14 mouse cellular contexts compared by ENCODE assay signal in the genomic region with DNA sequence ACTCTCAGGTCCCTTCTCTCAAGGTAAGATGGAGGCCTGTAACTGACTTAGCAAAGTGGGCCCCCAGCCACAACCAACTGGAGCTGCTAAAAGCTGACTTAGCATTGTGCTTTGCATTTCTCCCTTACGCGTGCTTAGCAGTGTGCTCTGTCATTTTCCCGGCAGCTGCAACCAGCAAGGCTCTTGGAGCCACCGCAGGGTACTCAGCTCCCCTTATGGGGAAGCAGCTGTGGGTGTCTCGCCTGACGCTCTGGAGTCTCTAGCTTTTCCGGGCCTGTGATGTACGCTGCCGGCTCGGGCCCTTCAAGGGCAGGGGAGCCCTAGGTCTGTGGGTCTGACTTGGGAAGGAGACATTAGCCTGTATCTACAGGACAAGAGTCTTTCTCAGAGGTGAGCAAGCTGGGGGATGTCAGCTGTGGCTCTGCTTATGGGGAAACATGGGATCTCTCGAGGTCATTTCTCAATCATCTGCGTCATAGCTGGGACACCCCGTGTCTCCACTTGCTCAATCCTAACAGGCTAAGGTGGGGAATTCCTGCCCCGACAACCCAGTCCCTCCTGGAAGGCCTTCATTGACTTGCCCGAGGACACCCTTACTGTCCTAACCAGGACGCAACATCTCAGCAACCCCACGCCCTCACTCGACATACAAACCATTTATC. TPM values are rescaled to one million over a fixed set of nuclear protein-coding genes. Genes with fewer than 3 reads are reported as not detected.
DNase-seq lines count a peak whose midpoint lies in the region; ATAC-seq and TF ChIP-seq lines count a peak whose summit lies in the region.
"Had no signal": no experiment of that assay in that cellular context is flagged by ENCODE, and none has a peak within 500 bp of the region (broad histone marks: within the 10 kb centered on the region; RNA-seq: fewer than 3 reads in every experiment).

No protein-coding gene starts in this region.

- WGBS in embryonic facial prominence, embryonic 14.5 days: 81% methylated on average over 18 of the region's 18 CpGs
- 87% methylated on average over 18 of the region's 18 CpGs for WGBS in embryonic facial prominence, embryonic 10.5 days
- WGBS in lung, postnatal 0 days: 65% methylated on average over 18 of the region's 18 CpGs
- WGBS in macrophage (ENCODE audit: missing documents): 35% methylated on average over 18 of the region's 18 CpGs
- 72% methylated on average over 18 of the region's 18 CpGs for WGBS in heart, embryonic 12.5 days

- 0 out of 2 replicates have a peak, but pooled peaks cover 3% of the 10 kb centered on the region for H3K9me3 ChIP-seq in embryonic facial prominence, embryonic 14.5 days (ENCODE audit: control insufficient read depth, low read length)
- H3K9me3 ChIP-seq in embryonic facial prominence, embryonic 10.5 days: peaks cover 13% of the 10 kb centered on the region
- H3K9me3 ChIP-seq in lung, postnatal 0 days (ENCODE audit: low read length): no peaks in the 10 kb centered on the region
- H3K9me3 ChIP-seq in CH12.LX (replicated peaks; ENCODE audit: low read length): peaks cover 13% of the 10 kb centered on the region
- peaks cover 9% of the 10 kb centered on the region for H3K9me3 ChIP-seq in heart, embryonic 12.5 days (replicated peaks)
- H3K9me3 ChIP-seq: limb, embryonic 15.5 days; neural tube, embryonic 12.5 days had no signal

- H3K79me2 ChIP-seq in CH12.LX (replicated peaks; ENCODE audit: control insufficient read depth, extremely low read depth, insufficient read depth, poor library complexity, severe bottlenecking): no peaks in the 10 kb centered on the region
- H3K79me2 ChIP-seq in macrophage (ENCODE audit: inconsistent target): no peaks in the 10 kb centered on the region

- no peak overlapping the region for H3K4me3 ChIP-seq in embryonic facial prominence, embryonic 14.5 days (ENCODE audit: low read depth, low read length)
- no peak overlapping the region for H3K4me3 ChIP-seq in embryonic facial prominence, embryonic 10.5 days
- H3K4me3 ChIP-seq in lung, postnatal 0 days (ENCODE audit: low read depth, low read length): no peak overlapping the region
- H3K4me3 ChIP-seq in CH12.LX (replicated peaks in 1 of 3; ENCODE audit: low read depth in 2 of 3, low read length in 2 of 3, poor library complexity in 1 of 3): no peak overlapping the region
- no peak overlapping the region for H3K4me3 ChIP-seq in macrophage (ENCODE audit: inconsistent target)
- H3K4me3 ChIP-seq in heart, embryonic 12.5 days: no peak overlapping the region
- H3K4me3 ChIP-seq: limb, embryonic 15.5 days; neural tube, embryonic 12.5 days had no signal

- dilution Hi-C loops in CH12.LX (cut with MboI; ENCODE audit: extremely low pct_ligation_motif_present, extremely low pct_unique_long_range_greater_than_20kb, low sequenced_read_pairs): no loop called here

- H3K27me3 ChIP-seq in embryonic facial prominence, embryonic 14.5 days (replicated peaks; ENCODE audit: control insufficient read depth, insufficient read depth, low read length): no peaks in the 10 kb centered on the region
- no peaks in the 10 kb centered on the region for H3K27me3 ChIP-seq in embryonic facial prominence, embryonic 10.5 days (replicated peaks; ENCODE audit: low read depth, poor library complexity, severe bottlenecking)
- no peaks in the 10 kb centered on the region for H3K27me3 ChIP-seq in lung, postnatal 0 days (replicated peaks; ENCODE audit: insufficient read depth, low read length)
- no peaks in the 10 kb centered on the region for H3K27me3 ChIP-seq in CH12.LX (replicated peaks)
- H3K27me3 ChIP-seq in heart, embryonic 12.5 days (replicated peaks): peaks cover 13% of the 10 kb centered on the region
- H3K27me3 ChIP-seq: limb, embryonic 15.5 days; neural tube, embryonic 12.5 days had no signal

- in situ Hi-C loops in CH12.LX (cut with MboI; ENCODE audit: low pct_ligation_motif_present, low pct_unique_long_range_greater_than_20kb, low sequenced_read_pairs): no loop called here

- no peak overlapping the region; the same call in 1 of the 2 replicates for H3K27ac ChIP-seq in embryonic facial prominence, embryonic 14.5 days (replicated peaks; ENCODE audit: low read depth, low read length)
- no peak overlapping the region for H3K27ac ChIP-seq in embryonic facial prominence, embryonic 10.5 days (replicated peaks)
- no peak overlapping the region for H3K27ac ChIP-seq in lung, postnatal 0 days (ENCODE audit: low read length)
- H3K27ac ChIP-seq in CH12.LX (ENCODE audit: insufficient read depth, low read depth) (no peak overlapping the region), macrophage (peak overlapping the region; percentile 32)
- H3K27ac ChIP-seq in heart, embryonic 12.5 days (ENCODE audit: poor library complexity, severe bottlenecking): no peak overlapping the region
- H3K27ac ChIP-seq: limb, embryonic 15.5 days; neural tube, embryonic 12.5 days had no signal

- ATAC-seq in embryonic facial prominence, embryonic 14.5 days (ENCODE audit: low read depth): peak; percentile 58; the same call in 1 of the 2 replicates
- peak; percentile 63 for ATAC-seq in lung, postnatal 0 days
- ATAC-seq in heart, embryonic 12.5 days (ENCODE audit: insufficient number of reproducible peaks, low FRiP score): no peak

- 0 out of 2 replicates have a peak, but pooled peaks cover 9% of the 10 kb centered on the region for H3K36me3 ChIP-seq in embryonic facial prominence, embryonic 14.5 days (ENCODE audit: control insufficient read depth, insufficient read depth, low read length)
- peaks cover 42% of the 10 kb centered on the region for H3K36me3 ChIP-seq in embryonic facial prominence, embryonic 10.5 days (replicated peaks)
- no peaks in the 10 kb centered on the region for H3K36me3 ChIP-seq in lung, postnatal 0 days (ENCODE audit: insufficient read depth, low read length)
- H3K36me3 ChIP-seq in CH12.LX (replicated peaks in 1 of 2; ENCODE audit: control insufficient read depth in 1 of 2, insufficient read depth in 1 of 2, low read length in 1 of 2) (peaks cover 11 to 42% of the 10 kb centered on the region in 2 experiments), macrophage (ENCODE audit: inconsistent target) (0 out of 2 replicates have a peak, but pooled peaks cover 6% of the 10 kb centered on the region)
- no peaks in the 10 kb centered on the region for H3K36me3 ChIP-seq in heart, embryonic 12.5 days

- TF ChIP-seq CTCF in lung, postnatal 0 days (IDR thresholded peaks at IDR 0.05): no peak
- no peak for TF ChIP-seq CTCF in CH12.LX (conservative IDR thresholded peaks at IDR 0.05 in 1 of 2, IDR thresholded peaks at IDR 0.05 in 1 of 2; ENCODE audit: low read depth in 2 of 2, low read length in 2 of 2)

- TF ChIP-seq RAD21 in CH12.LX (IDR thresholded peaks at IDR 0.05; ENCODE audit: low read depth, low read length): no peak

- no peaks in the 10 kb centered on the region for H3K4me1 ChIP-seq in embryonic facial prominence, embryonic 14.5 days (ENCODE audit: control insufficient read depth, insufficient read depth, low read length)
- no peaks in the 10 kb centered on the region for H3K4me1 ChIP-seq in embryonic facial prominence, embryonic 10.5 days
- no peaks in the 10 kb centered on the region for H3K4me1 ChIP-seq in lung, postnatal 0 days (ENCODE audit: insufficient read depth, low read depth, low read length)
- H3K4me1 ChIP-seq in CH12.LX (ENCODE audit: control insufficient read depth in 1 of 2, insufficient read depth in 2 of 2): peaks cover 14 to 23% of the 10 kb centered on the region in 2 experiments
- no peaks in the 10 kb centered on the region for H3K4me1 ChIP-seq in heart, embryonic 12.5 days (replicated peaks)
- H3K4me1 ChIP-seq: limb, embryonic 15.5 days; neural tube, embryonic 12.5 days had no signal

- H3K4me2 ChIP-seq in embryonic facial prominence, embryonic 14.5 days (ENCODE audit: low read depth, low read length): no peak overlapping the region
- no peak overlapping the region for H3K4me2 ChIP-seq in lung, postnatal 0 days (replicated peaks; ENCODE audit: low read depth, low read length)
- H3K4me2 ChIP-seq in CH12.LX (ENCODE audit: insufficient read depth, low read depth, poor library complexity, severe bottlenecking): no peak overlapping the region
- H3K4me2 ChIP-seq in heart, embryonic 12.5 days: no peak overlapping the region
- H3K4me2 ChIP-seq: limb, embryonic 15.5 days; neural tube, embryonic 12.5 days had no signal

- peak; percentile 43; the same call in 1 of the 2 replicates for TF ChIP-seq EP300 in lung, postnatal 0 days (IDR thresholded peaks at IDR 0.05)
- TF ChIP-seq EP300 in CH12.LX (IDR thresholded peaks at IDR 0.05; ENCODE audit: low read length): no peak

- no peak for TF ChIP-seq POLR2A in CH12.LX (IDR thresholded peaks at IDR 0.05; ENCODE audit: low read depth, low read length)

- no peak overlapping the region for H3K9ac ChIP-seq in embryonic facial prominence, embryonic 14.5 days (ENCODE audit: low read depth, low read length)
- no peak overlapping the region for H3K9ac ChIP-seq in lung, postnatal 0 days (replicated peaks; ENCODE audit: low read depth)
- no peak overlapping the region for H3K9ac ChIP-seq in CH12.LX (ENCODE audit: insufficient read depth, low read depth)
- no peak overlapping the region for H3K9ac ChIP-seq in heart, embryonic 12.5 days
- H3K9ac ChIP-seq: limb, embryonic 15.5 days; neural tube, embryonic 12.5 days had no signal

- peak; percentile 57 for DNase-seq in embryonic facial prominence, embryonic 14.5 days (ENCODE audit: low spot score)
- no peak for DNase-seq in embryonic facial prominence, embryonic 10.5 days (ENCODE audit: low spot score)
- DNase-seq in lung, postnatal 0 days (ENCODE audit: low spot score): peak; percentile 73
- DNase-seq in lung, postnatal 10 days: no peak
- DNase-seq in CH12.LX (ENCODE audit: extremely low read depth): no peak
- no peak for DNase-seq in urinary bladder, adult 18-20 months (ENCODE audit: low spot score in 2 of 2)
- DNase-seq: heart, postnatal 14 days; kidney, adult 11 months; right cerebral cortex, adult 18-20 months had no signal

RNA-seq across cellular contexts. Expression of gene Prkrip1, which starts 18.4 kb away (rescaled TPM):
- 48.0 and 52.0 TPM in 2 replicates for polyA plus RNA-seq in embryonic facial prominence, embryonic 14.5 days (2014; fragmentation: Nextera tagmentation; extraction: Ambion mirVana)
- 68.6 and 76.8 TPM in 2 replicates for polyA plus RNA-seq in embryonic facial prominence, embryonic 10.5 days (2016; fragmentation: Nextera tagmentation; extraction: Ambion mirVana)
- 32.9 and 37.7 TPM in 2 replicates for polyA plus RNA-seq in lung, postnatal 0 days (2015; fragmentation: Nextera tagmentation; extraction: Ambion mirVana)
- total RNA-seq in CH12.LX (2012; rRNA removed) (45.5 and 59.1 TPM in 2 replicates), CH12.LX (2014; rRNA removed) (43.7 and 47.7 TPM in 2 replicates)
- polyA plus RNA-seq in CH12.LX (2012; ENCODE audit: insufficient read length, low read depth) (94.8 and 117 TPM in 2 replicates), macrophage (2018) (12.4 to 58.1 TPM (median 23.3 TPM) in 3 replicates)
- total RNA-seq in macrophage (2018; cell fraction: chromatin; rRNA removed): 10 to 100 TPM; 17.4 to 43.3 (median 26.6) TPM
- 10 to 100 TPM; 11.5 to 41.4 (median 26.0) TPM for total RNA-seq in macrophage (2018; cell fraction: cytosol; rRNA removed)
- total RNA-seq in macrophage (2018; cell fraction: nucleus; rRNA removed): 10 to 100 TPM; 10.2 to 32.9 (median 18.7) TPM
- polyA plus RNA-seq in heart, embryonic 12.5 days (2016; fragmentation: Nextera tagmentation; extraction: Ambion mirVana): 41.8 and 48.1 TPM in 2 replicates

RNA-seq across cellular contexts. Expression of gene Sh2b2, which starts 29.2 kb away (rescaled TPM):
- polyA plus RNA-seq in embryonic facial prominence, embryonic 14.5 days (2014; fragmentation: Nextera tagmentation; extraction: Ambion mirVana): 10.2 and 10.3 TPM in 2 replicates
- polyA plus RNA-seq in embryonic facial prominence, embryonic 10.5 days (2016; fragmentation: Nextera tagmentation; extraction: Ambion mirVana): 14.1 and 17.0 TPM in 2 replicates
- polyA plus RNA-seq in lung, postnatal 0 days (2015; fragmentation: Nextera tagmentation; extraction: Ambion mirVana): 1.5 and 1.8 TPM in 2 replicates
- total RNA-seq in CH12.LX (2012; rRNA removed) (16.2 and 17.9 TPM in 2 replicates), CH12.LX (2014; rRNA removed) (8.1 and 8.5 TPM in 2 replicates)
- polyA plus RNA-seq in CH12.LX (2012; ENCODE audit: insufficient read length, low read depth) (26.4 and 27.8 TPM in 2 replicates), macrophage (2018) (11.6 to 27.4 TPM (median 14.5 TPM) in 3 replicates)
- 100 to 1,000 TPM in 8 of 26 experiments, 10 to 100 TPM in 18; 23.0 to 202 (median 62.8) TPM for total RNA-seq in macrophage (2018; cell fraction: chromatin; rRNA removed)
- total RNA-seq in macrophage (2018; cell fraction: cytosol; rRNA removed): 10 to 100 TPM in 25 of 26 experiments, 1 to 10 TPM in 1; 9.4 to 40.7 (median 15.7) TPM
- 10 to 100 TPM; 11.7 to 91.7 (median 41.6) TPM for total RNA-seq in macrophage (2018; cell fraction: nucleus; rRNA removed)
- 1.5 and 1.9 TPM in 2 replicates for polyA plus RNA-seq in heart, embryonic 12.5 days (2016; fragmentation: Nextera tagmentation; extraction: Ambion mirVana)
- total RNA-seq: MEL had no signal

RNA-seq across cellular contexts. Expression of gene Orai2, which starts 46.6 kb away (rescaled TPM):
- 12.0 and 12.4 TPM in 2 replicates for polyA plus RNA-seq in embryonic facial prominence, embryonic 14.5 days (2014; fragmentation: Nextera tagmentation; extraction: Ambion mirVana)
- polyA plus RNA-seq in embryonic facial prominence, embryonic 10.5 days (2016; fragmentation: Nextera tagmentation; extraction: Ambion mirVana): 7.4 and 8.2 TPM in 2 replicates
- 11.2 and 14.0 TPM in 2 replicates for polyA plus RNA-seq in lung, postnatal 0 days (2015; fragmentation: Nextera tagmentation; extraction: Ambion mirVana)
- total RNA-seq in CH12.LX (2012; rRNA removed) (7.3 and 8.8 TPM in 2 replicates), CH12.LX (2014; rRNA removed) (6.4 and 7.3 TPM in 2 replicates)
- polyA plus RNA-seq in CH12.LX (2012; ENCODE audit: insufficient read length, low read depth) (7.4 TPM in 2 replicates), macrophage (2018) (7.1 to 19.8 TPM (median 13.8 TPM) in 3 replicates)
- 1,000 to 10,000 TPM in 4 of 26 experiments, 100 to 1,000 TPM in 14, 10 to 100 TPM in 8; 34.7 to 1,259 (median 261) TPM for total RNA-seq in macrophage (2018; cell fraction: chromatin; rRNA removed)
- total RNA-seq in macrophage (2018; cell fraction: cytosol; rRNA removed): 100 to 1,000 TPM in 2 of 26 experiments, 10 to 100 TPM in 24; 13.7 to 103 (median 22.1) TPM
- total RNA-seq in macrophage (2018; cell fraction: nucleus; rRNA removed): 100 to 1,000 TPM in 18 of 26 experiments, 10 to 100 TPM in 8; 26.9 to 743 (median 214) TPM
- 3.0 and 3.1 TPM in 2 replicates for polyA plus RNA-seq in heart, embryonic 12.5 days (2016; fragmentation: Nextera tagmentation; extraction: Ambion mirVana)

Comparison
In these comparisons a context has a peak if more than half of its experiments do, and no peak if none do; other contexts are left out.
1. DNase-seq: peak in embryonic facial prominence, embryonic 14.5 days (single experiment) and lung, postnatal 0 days (single experiment); none in embryonic facial prominence, embryonic 10.5 days (single experiment), lung, postnatal 10 days (single experiment), CH12.LX (single experiment) and urinary bladder, adult 18-20 months (0 of 2).